Mouse (Mus musculus): ENCODE data around the gene Lyzl4. TPM values are rescaled to one million over a fixed set of nuclear protein-coding genes. Genes with fewer than 3 reads are reported as not detected.

Gene Lyzl4
- total RNA-seq (2021): 1 to 10 TPM in 1 of 2 experiments, under 1 TPM in 1; 0.76 to 1.5 TPM
- long read RNA-seq, experiment 1: 0 reads
- long read RNA-seq, experiment 2: 0 reads

DNA sequence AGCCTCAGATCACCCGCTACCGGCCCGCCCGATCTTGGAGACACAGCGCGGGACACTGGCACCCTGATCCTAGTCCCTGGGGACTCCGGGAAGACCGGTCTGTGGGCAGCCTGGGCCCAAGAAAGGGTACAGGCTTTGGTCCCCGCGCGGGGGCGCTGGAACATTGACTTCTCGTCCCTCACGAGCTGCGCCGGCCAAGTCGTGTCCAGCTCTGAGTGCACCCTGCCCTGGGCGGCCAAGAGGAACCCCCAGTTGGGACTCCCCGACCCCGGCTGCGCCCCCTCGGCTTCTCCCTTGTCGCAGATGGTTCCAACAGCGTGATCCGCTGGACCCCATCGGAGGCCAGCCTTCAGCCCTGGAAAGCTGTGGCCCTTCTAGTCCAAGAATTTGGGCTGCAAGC is at the start of gene Lyzl4:
TSS of gene Lyzl4 (minus strand) at position 96 of the 400 bp plus-strand sequence.
- Histone ChIP-seq H3K4me3 (peak within 1 kb of the TSS; percentile 73), H3K27ac (peak within 1 kb of the TSS; percentile 97)
- peak; percentile 73 for TF ChIP-seq CTCF (conservative IDR thresholded peaks at IDR 0.05)
- peak; percentile 72 for DNase-seq (ENCODE audit: low spot score in 2 of 2)

DNA sequence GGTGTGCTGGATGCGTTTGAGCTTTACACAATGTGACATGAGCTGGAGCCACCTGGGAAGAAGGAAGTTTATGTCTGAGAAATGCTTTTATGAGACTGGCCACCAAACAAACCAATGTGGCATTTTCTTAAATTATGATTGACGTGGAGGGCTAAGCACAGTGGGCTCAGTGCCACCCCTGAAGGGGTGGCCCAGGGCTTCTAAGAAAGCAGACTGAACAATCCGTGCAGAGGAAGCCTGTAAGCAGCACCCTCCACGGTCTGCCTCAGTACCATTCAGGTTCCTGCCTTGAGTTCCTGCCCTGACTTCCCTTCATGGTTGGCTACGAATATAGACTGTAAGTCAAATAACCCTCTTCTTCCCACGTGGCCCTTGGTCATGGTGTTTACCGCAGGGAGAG is 48.8 kb upstream of the Lyzl4 start:
- DNase-seq (ENCODE audit: low spot score in 2 of 2): no peak
- H3K27ac ChIP-seq: peak overlapping the region; percentile 83
- peak overlapping the region; percentile 26; the same call in 1 of the 2 replicates for H3K4me3 ChIP-seq
- no peak for TF ChIP-seq CTCF (conservative IDR thresholded peaks at IDR 0.05)

DNA sequence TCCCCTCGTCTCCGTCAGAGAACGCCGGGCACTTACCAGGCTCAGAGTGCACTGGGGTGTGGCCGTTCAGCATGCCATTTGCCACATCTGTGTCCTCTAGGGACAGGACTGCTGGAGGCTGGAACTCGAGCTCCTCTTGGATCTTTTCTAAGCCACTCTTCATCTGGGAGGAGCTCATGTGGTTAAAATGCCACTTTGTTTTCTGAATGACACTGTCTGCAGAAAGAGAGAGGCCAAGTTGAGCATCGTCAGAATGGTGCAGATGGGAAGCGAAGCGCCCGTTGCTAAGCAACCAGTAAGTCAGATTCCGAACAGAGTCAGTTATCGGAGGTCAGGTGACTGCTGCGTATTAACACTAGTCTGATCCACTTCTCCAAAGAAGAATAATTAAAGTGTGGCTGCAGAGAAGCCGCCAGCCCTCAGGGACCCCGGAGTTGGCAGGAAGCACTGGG is 48.3 kb upstream of the Lyzl4 start:
- peak; percentile 61 to 89 for DNase-seq (ENCODE audit: low spot score in 2 of 2)
- H3K27ac ChIP-seq: peak overlapping the region; percentile 83
- H3K4me3 ChIP-seq: peak overlapping the region; percentile 26
- TF ChIP-seq CTCF (conservative IDR thresholded peaks at IDR 0.05): no peak

DNA sequence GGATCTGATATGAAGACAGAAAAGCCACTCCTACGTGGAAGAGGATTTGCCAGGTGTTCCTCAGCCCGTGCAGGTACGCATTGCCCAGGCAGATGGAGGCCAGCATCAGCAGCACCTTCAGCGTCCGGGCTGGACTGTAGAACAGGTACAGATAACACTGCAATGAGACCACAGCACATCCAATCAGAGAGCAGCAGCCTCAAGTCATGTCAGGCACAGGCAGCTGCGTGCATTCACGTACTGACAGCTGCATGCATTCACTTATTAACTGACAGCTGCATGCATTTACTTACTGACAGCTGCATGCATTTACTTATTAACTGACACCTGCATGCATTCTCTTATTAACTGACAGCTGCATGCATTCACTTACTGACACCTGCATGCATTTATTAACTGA is 42.8 kb upstream of the Lyzl4 start:
- Histone ChIP-seq H3K27ac (no peak overlapping the region), H3K4me3 (no peak overlapping the region)
- DNase-seq (ENCODE audit: low spot score in 2 of 2): no peak
- TF ChIP-seq CTCF (conservative IDR thresholded peaks at IDR 0.05): no peak

DNA sequence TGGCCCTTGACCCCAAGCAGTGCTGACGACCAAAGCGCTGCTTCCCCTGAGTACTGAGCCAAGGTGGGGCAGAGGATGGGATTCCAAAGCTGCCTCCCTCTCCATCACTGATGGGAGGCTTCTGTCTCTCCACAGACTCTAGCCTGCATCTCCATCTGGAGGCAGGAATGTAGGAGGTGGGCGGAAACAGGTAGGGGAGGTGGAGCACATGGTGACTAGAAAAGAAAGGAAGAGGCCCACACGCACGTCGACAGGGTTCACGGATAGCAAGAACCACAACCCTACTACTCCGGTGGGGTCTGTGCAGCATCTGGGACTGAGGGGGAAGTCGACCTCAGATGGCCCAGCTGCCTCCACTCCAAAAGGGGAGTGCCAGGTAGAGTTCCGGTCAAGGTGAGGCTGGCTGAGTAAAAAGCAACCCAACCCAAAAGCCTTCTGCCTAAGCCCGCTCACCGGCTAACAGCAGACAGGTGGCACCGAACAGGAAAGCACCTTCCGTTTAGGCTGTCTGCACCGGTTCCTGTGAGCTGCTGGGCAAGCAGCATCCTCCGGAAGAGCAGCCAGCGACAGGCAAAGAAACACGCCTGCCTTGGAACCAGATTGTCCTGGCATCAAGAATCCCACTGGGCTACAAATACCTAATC is 40.3 kb upstream of the Lyzl4 start:
- TF ChIP-seq CTCF (conservative IDR thresholded peaks at IDR 0.05): no peak
- Histone ChIP-seq H3K4me3 (no peak overlapping the region), H3K27ac (no peak overlapping the region)
- DNase-seq (ENCODE audit: low spot score in 2 of 2): no peak

DNA sequence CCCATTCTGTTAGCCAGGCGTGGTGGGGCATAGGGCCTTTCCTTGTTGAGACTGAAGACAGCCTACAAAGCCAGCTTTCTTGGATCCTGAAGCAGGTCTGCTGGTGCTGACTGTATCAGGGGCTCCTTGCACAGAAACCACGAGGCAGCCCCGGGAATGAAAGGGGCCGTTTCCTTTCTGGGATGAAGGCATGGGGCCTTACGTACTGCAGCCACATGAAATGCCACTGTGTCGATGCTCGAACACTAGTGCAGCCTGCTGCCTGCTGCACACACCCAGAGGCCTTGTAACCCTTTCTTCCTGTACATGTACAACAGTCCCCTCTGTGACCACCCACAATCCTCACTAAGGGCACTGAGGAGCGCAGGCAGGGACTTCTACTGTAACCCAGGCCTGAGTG is 39.3 kb upstream of the Lyzl4 start:
- no peak for TF ChIP-seq CTCF (conservative IDR thresholded peaks at IDR 0.05)
- no peak overlapping the region for H3K4me3 ChIP-seq
- no peak overlapping the region for H3K27ac ChIP-seq
- DNase-seq (ENCODE audit: low spot score in 2 of 2): no peak

DNA sequence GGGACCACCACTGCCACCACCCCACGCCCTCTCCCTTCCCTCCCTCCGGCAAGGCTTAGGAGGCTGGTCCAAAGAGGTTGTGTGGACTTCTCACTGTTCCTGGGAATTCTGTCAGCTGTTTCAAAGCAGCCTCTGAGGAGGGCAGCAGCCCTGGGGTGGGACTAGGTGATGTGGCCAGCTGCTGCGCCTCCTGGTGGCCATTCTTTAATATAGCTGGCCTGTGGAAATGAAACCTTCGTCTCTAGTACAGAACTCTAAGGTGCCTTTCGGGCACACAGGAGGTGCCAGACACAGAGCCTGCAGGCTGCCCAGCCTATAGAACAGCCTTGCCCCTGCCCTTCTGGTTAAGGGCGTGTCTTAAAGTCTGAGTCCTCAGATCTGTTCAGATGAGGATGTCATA is 37.7 kb upstream of the Lyzl4 start:
- H3K4me3 ChIP-seq: no peak overlapping the region
- peak; percentile 89 for TF ChIP-seq CTCF (conservative IDR thresholded peaks at IDR 0.05)
- no peak overlapping the region for H3K27ac ChIP-seq
- peak in 1 of 2 experiments; percentile 57 for DNase-seq (ENCODE audit: low spot score in 2 of 2)

DNA sequence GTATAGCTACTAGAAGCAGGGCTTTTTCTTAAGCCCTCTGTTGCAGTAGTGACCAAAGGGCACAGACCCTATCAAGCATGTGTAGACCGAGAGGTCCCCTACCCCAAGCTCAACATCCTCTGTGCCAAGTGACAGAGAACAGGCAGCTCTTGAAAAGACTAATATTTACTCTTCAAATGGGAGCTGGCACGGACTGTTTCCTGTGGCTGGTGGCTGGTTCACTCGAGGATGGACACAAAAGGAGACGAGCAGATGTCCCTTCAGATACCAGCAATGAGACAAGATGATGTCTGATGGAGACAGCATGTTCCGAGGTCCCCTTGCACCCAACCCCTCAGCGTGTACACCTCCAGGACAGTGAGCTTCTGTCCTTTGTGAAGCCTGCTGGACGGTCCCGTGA is 35.6 kb upstream of the Lyzl4 start:
- no peak for DNase-seq (ENCODE audit: low spot score in 2 of 2)
- Histone ChIP-seq H3K4me3 (no peak overlapping the region), H3K27ac (no peak overlapping the region)
- no peak for TF ChIP-seq CTCF (conservative IDR thresholded peaks at IDR 0.05)

DNA sequence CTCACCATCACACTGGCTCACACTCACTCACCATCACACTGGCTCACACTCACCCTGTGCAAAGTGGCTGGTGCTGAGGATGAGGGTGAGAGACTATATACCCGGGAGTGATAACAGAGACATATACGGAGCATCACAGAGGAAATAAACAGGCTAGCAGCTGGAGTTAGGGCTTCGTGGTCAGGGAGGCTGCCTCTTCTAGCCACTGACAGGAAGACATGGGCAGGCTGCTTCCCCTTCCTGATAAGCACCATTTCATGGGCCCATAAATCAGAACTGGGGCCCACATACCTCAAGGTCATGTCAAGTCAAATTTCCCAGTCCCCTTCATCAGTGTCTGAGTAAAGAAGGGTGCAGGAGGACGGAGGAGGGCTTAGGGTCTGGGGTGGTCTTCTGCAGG is 35.2 kb upstream of the Lyzl4 start:
- DNase-seq (ENCODE audit: low spot score in 2 of 2): no peak
- H3K4me3 ChIP-seq: no peak overlapping the region
- TF ChIP-seq CTCF (conservative IDR thresholded peaks at IDR 0.05): no peak
- H3K27ac ChIP-seq: no peak overlapping the region

DNA sequence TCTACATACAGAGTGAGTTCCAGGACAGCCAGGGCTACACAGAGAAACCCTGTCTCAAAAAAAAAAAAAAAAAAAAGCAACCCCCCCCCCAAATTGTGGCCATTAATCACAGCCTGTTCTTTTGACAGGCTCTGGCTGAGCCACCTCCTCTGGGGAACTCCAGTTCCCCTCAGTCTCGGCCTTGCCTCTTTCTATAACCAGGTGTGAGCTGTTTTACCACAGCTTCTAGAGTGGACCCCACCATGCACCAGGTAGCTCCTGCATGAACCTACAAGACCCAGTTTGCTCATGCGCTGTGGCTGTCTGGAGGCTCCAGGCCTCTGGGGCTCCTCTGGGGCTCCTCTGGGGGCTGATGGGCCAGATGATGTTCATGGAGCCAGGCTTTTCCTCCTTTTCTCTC is 33.7 kb upstream of the Lyzl4 start:
- H3K27ac ChIP-seq: no peak overlapping the region
- DNase-seq (ENCODE audit: low spot score in 2 of 2): no peak
- no peak for TF ChIP-seq CTCF (conservative IDR thresholded peaks at IDR 0.05)
- no peak overlapping the region for H3K4me3 ChIP-seq

DNA sequence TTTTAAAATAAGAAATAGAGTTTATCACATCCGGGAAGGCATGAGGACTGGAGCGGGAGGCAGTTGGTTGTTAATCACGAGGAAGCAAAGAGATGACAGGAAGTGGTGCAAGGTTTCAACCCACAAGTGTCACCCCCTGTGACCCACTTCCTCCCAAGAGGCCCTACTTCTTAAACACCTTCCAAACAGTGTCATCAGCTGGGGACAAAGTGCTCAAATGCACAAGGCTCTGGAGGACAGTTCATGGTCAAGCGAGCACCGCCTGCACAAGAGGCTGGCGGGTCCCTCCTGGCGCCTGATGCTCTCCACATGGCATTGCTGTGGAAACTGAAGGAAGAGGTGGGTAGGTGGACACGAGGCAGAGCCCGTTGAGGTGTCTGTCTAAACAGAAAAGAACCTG is 33.1 kb upstream of the Lyzl4 start:
- no peak for TF ChIP-seq CTCF (conservative IDR thresholded peaks at IDR 0.05)
- no peak overlapping the region for H3K27ac ChIP-seq
- no peak overlapping the region for H3K4me3 ChIP-seq
- no peak for DNase-seq (ENCODE audit: low spot score in 2 of 2)

DNA sequence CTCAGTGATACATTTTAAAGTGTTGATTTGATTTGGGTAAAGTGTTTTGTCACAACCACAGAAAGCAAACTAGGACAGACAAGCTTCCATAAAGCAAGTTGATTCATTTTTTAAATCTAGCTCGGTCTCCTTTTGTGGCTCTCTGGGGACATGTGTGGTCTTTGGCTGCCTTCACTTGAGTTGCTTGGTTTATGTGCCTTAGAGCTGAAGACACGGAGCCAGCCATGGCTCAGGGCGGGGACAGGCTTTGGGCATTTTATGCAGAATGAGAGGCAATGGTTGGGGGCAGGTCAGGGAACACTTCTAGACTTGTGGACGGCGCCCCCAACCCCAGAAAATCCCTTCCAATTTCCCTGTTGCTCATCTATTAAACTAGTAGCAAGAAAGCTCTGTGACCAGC is 31.8 kb upstream of the Lyzl4 start:
- no peak for TF ChIP-seq CTCF (conservative IDR thresholded peaks at IDR 0.05)
- no peak overlapping the region for H3K4me3 ChIP-seq
- H3K27ac ChIP-seq: no peak overlapping the region
- DNase-seq (ENCODE audit: low spot score in 2 of 2): no peak

DNA sequence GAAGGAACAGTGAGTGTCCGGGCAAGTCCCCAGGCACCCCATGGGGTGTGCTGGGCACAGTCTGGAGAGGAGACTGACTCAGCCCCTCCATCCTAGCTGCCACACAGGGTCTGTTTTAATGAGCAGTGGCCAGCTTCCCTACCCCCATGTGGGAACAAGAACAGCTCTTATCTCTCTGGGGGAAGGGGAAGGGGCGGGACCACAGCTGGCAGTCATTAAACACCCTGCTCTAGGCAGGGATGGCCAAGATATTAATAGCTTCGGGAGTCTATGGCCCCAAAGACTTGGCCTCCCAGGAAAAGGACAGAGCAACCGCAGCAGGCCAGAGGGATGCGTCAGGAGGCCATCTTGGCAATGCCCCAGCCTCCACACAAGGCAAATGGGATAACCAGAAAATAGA is 30.4 kb upstream of the Lyzl4 start:
- DNase-seq (ENCODE audit: low spot score in 2 of 2): no peak
- no peak overlapping the region for H3K27ac ChIP-seq
- TF ChIP-seq CTCF (conservative IDR thresholded peaks at IDR 0.05): no peak
- H3K4me3 ChIP-seq: no peak overlapping the region

DNA sequence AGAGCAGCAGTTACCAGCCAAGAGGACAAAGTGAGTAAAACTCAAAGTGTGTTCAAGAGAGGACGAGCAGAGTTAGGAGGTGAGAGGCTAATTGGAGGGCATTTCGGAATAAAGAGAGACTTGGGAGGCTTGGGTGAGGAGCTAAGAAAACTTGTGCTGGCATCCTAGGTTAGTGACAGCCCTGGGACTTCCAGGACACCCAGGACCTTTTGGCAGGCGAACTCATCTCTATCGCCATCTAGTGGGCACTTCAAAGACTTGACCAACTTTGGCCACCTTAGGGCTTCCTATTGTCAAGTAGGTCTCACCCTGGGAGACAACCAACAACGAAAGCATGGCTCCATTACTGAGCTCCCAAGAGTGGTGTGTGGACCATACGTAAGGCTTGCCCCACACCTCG is 29.4 kb upstream of the Lyzl4 start:
- peak; percentile 86 for TF ChIP-seq CTCF (conservative IDR thresholded peaks at IDR 0.05)
- H3K4me3 ChIP-seq: no peak overlapping the region
- no peak overlapping the region for H3K27ac ChIP-seq
- DNase-seq (ENCODE audit: low spot score in 2 of 2): peak; percentile 26 to 39
